Mouse (Mus musculus): ENCODE data around the gene Csf1.
A peak's percentile ranks its signal among the peaks of the same experiment; 100 is the strongest.
"Not testable (repeated sequence)": the region's sequence is repeated elsewhere in the genome, so short reads cannot be mapped to it uniquely, and the experiment has no call there.

Csf1 gene

DNA sequence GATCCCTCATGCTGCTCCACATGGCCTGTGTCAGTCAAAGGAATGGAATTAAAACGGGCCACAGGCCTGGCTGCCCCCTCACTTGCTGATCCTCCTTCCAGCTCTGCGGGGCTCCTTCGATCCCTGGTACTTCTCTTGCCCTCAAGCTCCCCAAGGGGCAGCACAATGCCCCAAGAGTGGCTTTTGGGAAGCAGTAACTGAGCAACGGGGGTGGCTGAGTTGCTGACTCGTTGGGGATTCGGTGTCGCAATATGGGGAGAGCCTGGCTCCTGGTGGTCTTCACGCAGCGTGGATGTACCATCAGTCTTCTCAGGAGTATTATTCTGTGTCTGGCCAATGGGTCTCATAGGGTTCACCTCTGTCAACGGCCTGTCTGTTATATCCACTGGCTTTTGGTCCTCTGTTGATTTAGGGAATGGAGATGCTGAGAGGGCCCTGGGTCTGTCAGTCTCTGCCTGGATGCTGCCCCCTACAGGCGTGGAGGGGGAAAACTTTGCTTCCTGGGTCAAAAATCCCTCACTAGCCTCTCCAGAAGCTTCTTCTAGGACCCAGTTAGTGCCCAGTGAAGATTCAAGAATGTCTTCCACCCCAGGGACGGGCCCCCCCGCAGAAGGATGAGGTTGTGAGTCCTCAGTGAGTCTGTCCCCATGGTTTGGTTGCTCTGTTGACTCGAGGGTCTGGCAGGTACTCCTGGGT, 11.9 kb downstream of the Csf1 start:
- no peak for DNase-seq (ENCODE audit: low spot score)

DNA sequence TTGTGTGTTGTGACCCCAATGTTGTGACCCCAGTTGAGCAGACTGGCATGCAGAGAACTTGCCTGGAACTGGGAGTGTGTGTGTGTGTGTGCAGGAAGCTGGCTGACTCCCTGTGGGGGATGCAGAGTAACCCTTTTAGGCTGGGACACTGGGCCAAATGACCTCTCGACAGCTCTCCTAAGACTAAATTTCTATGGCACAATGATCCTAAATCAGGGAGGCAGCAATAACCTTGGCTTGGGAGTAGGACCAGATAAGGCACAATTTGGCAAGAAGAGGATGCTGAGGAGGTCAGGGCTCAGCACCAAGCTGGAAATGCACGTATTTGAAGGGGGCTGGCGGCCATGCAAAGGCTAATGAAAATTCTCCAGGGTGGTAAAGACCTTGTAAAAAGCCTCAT, 14.2 kb downstream of the Csf1 start:
- no peak for DNase-seq (ENCODE audit: low spot score)

GRCm38 (mm10) chr3:107743650-107744049, 16.6 kb downstream of the Csf1 start:
- DNase-seq (ENCODE audit: low spot score) = no peak

- DNase-seq (ENCODE audit: low spot score) = no peak
These were observed 17.2 kb downstream of the Csf1 start for GRCm38 (mm10) chr3:107743107-107743506.

DNA sequence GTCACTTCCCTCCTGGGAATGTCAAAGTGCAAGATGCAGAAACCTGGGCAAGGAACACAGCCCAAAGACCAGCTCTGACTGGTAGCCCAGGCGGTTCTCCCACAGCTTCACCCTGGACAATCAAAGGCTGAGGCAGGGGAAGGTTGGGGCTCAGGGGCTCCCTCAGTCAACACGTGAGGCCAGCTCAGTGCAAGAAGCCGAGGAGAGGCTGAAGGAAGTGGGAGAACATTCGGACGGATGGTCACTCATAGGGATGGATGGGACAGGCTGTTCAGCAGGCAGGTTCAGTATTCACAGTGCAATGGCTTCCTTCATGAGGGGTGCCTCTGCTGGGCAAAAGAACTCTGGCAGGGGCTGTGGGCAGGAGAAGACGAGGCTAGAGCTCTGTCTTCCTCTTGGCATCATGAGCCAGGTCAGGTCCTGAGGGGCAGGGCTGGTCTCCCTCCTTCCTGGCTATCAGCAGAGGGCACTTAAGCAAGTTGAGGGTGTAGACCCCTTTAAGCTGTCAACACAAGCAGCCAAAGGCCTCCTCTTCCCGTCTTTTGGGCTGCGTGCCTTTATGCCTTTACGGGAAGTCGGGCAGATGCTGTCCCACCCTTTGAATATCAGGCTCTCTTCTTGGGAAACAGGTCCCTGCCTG, 18.1 kb downstream of the Csf1 start:
- no peak for DNase-seq (ENCODE audit: low spot score)

DNA sequence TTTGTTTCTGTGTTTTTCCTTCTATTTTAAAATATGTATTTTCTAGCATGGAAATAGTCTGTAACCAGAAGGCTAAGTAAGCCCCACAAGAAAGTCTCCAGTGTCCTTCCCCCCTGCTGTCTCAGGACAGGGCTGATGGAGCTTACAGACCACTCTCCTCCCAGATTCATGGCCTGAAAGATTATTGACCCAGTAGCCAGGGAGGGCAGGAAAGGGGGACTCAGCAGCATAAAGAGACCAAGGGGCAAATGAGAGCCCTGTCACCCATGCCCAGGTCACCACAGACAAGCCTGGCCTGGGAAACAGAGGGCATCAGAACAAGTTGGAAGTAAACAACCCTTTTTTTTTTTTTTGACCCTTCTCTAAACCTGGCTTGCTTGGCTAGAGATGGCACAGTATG, 18.9 kb downstream of the Csf1 start:
- DNase-seq (ENCODE audit: low spot score) = no peak

DNA sequence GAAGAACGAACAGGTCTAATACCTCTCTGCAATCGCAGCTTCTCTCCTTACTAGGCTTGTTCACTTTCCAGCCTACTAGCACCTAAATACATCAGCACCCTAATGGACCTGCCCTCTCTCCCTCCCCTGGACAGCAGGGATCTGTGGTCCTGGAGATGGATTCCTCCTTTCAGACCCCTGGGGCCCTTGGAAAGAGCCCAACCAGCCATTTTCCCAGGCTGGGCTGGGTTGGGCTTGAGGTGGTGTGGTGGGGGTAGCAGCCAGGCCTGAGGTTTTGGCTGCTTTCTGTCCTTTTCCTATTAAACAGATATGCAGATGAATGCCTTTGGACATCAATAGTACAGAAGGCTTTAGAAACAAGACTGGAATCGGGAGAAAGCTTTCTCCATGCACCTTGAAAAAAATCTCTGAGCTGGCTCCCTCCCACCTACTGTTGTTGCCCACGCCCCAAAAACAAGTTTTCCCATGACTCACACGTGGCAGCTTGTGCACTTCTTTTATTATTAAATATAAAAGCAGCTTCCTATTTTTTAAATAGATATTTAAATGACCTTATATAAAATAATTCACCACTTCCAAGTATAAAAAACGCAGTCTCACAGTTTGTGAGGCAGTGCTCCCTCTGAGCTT, 19.6 kb downstream of the Csf1 start:
- peak; percentile 62 for DNase-seq (ENCODE audit: low spot score)

DNA sequence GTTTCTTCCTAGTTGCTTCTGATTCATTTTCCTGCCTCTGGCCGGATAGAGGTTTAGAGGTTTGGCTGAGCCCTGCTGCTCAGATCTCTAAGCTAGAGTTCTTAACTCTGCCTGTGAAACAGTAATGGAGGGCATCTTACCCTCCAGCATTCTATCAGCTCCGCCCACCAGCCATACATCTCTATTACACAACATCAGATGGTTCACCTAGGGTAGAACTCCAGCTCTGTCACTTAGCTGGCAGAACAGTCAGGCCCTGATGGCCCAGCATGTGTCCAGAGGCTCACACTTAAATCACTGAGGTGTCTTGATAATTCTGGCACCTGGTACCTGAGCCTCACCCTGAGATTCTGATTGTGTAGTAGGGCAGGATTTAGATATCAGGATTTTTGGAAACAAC, 20.3 kb downstream of the Csf1 start:
- DNase-seq (ENCODE audit: low spot score) = no peak

DNA sequence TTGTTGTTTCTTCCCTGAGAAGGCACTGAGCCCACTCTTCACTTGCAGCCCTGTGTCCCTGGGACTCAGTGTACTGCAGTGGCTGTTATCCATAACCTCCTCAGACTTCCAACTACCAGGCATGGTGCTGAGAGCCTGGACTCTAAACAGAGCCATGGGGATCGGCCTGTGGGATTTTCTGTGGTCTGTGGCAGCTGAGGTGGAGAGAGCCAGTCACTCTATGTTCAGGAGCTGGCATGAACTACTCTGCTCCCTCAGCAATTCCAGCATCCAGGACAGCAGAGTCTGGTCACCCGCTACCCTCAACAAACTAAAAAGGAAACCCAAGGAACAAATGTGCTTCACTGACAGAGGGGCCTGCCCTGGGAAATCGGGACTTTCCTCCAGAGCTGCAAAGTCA, 20.8 kb downstream of the Csf1 start:
- no peak for DNase-seq (ENCODE audit: low spot score)

DNA sequence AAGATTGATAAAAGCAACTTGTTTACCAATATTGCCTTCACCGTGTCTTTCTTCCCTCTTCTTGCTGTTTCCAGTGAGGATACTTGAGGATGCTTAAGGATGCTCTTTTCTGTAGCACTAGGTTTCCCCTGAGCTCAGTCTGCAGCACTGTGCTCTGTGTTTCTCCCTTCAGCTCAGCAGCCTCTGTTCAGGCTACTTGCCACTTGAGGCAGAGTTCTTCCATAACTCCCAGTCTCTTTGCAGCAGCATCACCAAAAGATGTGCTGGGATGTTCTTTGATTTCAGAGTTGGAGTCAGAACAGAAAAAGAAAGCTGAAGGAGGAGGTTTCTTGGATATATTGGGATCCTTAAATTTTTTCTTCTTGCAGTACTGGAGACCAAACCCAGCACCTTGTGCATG, 21.6 kb downstream of the Csf1 start:
- DNase-seq (ENCODE audit: low spot score) = no peak

DNA sequence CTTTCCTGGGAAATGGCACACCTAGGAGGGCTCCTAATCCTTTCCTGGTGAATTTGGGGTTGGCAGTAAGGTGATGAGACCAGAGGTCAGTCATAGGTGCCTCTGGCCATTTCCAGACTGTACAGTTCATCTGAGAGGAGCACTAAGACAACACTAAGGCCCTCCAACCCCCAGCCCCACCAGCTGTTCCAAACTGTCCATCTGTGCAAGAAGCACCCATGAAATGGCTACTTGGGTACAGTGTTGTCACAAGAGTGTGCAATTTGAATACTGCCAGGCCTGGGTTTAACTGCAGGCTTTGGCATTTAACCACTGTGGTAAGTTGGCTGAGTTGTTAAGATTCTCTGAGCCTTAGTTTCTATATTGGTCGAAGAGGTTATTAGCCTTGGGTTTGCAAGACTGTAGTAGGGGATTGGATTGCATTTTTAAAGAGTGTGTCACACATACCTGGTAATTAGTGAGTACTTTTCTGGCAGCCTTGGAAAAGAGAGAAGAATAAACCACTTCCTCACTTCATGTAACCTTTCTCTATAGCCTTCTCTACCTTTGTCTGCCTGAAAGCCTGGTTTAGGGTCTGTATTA, 22.6 kb downstream of the Csf1 start:
- DNase-seq (ENCODE audit: low spot score) = no peak

DNA sequence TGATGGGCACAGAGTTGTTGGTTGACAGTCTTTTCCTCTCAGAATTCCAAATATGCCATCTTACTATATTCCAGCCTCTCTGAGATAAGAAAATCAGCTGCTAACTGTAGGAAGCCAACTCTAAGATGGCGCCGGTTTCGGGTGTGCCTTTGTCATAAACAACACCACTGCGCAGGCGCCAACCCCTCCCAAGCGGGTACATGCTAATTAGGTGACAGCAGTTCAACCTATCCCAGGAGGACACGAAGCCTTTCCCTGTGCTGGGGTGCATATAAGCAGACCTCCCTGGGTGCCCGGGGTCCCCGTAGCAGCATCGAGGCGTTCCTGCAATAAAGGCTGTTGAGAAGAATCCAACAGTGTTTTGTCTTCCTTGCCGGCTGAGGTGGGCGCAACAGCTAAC, 24.6 kb downstream of the Csf1 start:
- not testable (repeated sequence) for DNase-seq (ENCODE audit: low spot score)

- no peak for DNase-seq (ENCODE audit: low spot score)
These were observed 26.9 kb downstream of the Csf1 start for GRCm38 (mm10) chr3:107733329-107733728.

DNA sequence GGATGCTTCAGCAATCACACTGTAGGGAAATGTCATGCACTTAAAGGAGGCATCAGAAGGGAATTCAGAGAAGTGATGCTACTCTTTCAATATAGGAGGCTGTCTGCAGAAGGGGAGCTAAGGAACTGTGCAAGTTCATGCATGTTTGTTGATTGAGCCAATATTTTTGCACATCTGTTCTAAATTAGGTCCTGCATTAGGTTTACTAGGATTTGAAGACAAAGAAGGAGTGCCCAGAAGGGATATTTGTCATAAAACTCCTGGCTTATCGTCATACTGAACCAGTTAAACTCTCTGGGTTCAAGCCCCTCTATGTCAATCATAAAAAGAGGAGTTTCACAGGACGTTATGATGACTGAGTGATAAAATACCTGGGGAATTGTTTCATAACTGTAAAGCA, 30.0 kb downstream of the Csf1 start:
- DNase-seq (ENCODE audit: low spot score) = no peak

GRCm38 (mm10) chr3:107728509-107728908, 31.8 kb downstream of the Csf1 start:
- DNase-seq (ENCODE audit: low spot score) = no peak

GRCm38 (mm10) chr3:107715971-107716370, 44.3 kb downstream of the Csf1 start:
- DNase-seq (ENCODE audit: low spot score) = no peak

DNA sequence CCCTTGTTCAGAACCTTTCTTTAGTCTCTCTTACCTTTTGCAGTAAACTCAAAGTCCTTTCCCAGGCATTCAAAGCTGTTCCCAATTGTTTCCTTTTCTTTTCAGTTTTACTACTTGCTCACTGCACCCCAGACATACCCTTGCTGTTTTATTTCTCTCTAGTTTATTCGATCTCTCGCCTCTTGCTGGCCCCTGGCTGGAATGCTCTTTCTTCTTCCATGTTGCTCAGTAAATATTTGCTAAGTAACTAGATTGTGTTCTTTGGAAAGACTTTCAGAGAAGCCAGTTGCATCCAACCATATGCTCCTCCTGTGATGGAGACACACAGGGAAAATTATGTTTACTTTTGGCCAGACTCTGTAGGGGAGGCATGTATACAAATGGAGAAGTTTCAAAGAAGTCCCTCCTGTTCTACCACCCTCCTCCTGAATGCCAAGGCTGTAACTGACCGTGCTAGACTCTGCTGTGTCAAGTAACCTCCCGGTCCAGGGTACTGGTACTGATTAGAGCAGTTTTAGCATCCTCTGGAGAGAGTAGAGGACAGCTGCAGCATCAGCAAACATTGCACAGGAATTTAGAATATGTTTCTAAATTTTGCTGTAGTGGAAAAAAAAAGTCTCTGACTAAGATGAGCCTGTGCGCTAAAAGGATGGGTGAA, 45.9 kb downstream of the Csf1 start:
- DNase-seq (ENCODE audit: low spot score) = no peak

DNA sequence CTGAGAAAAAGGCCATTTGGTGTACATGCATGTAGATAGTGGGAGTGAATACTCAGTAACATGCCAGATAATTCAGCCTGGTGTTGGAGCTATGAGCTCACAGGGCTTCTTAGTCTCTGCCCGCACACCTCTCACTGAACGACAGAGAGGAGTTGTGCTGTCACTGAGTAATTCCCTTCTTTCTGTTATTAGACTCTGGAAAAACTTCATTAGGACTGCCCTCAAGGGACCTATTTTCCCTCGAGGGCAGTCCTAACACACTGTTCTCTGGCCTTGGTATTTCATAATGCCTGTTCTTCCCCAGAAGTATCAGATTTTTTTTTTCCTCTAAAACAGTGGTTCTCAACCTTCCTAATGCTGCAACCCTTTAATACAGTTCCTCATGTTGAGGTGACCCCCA, 48.2 kb downstream of the Csf1 start:
- no peak for DNase-seq (ENCODE audit: low spot score)

- no peak for DNase-seq (ENCODE audit: low spot score)
These were observed 51.1 kb downstream of the Csf1 start for GRCm38 (mm10) chr3:107709156-107709555.

DNA sequence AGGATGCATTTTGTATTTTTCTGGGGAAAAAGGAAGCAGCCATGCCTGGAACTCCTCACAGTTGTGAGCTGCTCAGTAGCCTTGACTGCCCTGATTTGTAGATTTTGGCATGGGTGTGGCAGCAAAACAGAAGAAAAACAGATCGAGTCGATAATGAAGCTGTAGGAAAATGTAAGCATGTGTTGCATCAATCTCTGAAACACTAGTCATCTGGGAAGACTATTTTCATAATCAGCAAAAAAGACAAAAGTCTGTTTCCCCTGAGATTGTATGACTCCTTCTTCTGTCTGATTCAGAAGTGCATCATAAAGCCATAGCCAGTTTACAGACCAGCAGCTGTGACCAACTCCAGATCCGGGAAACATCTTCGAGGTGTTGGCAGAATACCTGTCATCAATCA, 53.0 kb downstream of the Csf1 start:
- DNase-seq (ENCODE audit: low spot score) = no peak

DNA sequence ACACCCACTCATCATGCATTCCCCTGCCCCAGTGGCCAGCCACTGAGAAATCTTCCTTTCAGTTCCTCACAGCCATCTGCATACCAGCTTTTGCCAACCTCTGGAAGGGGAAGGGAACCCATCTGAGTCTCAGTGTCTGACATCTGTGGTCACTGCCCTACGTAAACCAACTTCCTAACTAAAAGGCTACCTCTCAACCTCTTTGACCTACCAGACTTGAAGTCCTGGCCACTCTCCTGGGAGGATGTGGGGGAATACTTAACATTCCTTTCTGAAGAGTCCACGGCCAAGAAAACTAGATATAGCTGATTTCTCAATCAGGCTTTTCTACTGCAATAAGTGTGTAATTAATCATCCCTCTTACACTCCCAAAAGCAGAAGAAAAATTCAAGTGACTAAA, 54.1 kb downstream of the Csf1 start:
- DNase-seq (ENCODE audit: low spot score) = no peak

DNA sequence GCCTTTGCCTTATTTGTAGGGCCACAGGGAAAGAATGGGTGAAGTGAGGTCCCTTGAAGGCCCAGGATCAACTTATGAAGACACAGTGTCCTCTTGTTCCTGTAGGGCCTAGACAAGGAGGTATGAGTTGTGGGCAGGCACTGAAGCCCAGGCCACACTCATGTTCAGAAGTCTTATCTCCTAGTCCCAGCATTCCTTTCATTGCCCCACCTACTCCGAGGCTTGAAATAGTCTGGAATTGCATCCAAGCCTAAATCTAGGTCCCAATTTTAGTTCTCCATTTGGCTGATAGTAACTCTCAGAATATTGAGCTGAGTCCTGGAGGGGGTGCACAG, 55.9 kb downstream of the Csf1 start:
- DNase-seq (ENCODE audit: low spot score) = no peak
